Mouse (Mus musculus) granulocyte monocyte progenitor cell, adult 5-6 weeks (primary cell): ENCODE data around the gene Stk32b. TPM values are rescaled to one million over a fixed set of nuclear protein-coding genes. Genes with fewer than 3 reads are reported as not detected.

Source experiments
- ATAC-seq: replicated peaks from 2 replicates; pipeline ENCODE4 v1.8.0; 2016; ENCODE audit warnings: mild to moderate bottlenecking, moderate TSS enrichment, inconsistent platforms; ENCODE audit not compliant: poor library complexity, severe bottlenecking
- total RNA-seq, 2 experiments: library from RNA; stranded (forward) in 1 of 2; stranded (reverse) in 1 of 2; fragments of 200-712, 200-1000 nt in 1 of 2; fragments of >200 nt in 1 of 2; fragmentation: Nextera tagmentation in 1 of 2; gene quantifications; 2 replicates each; pipeline ENCODE4 v1.2.3; 2014 to 2017

Stk32b gene
- total RNA-seq, 2 experiments from 2014 or later: not detected

DNA sequence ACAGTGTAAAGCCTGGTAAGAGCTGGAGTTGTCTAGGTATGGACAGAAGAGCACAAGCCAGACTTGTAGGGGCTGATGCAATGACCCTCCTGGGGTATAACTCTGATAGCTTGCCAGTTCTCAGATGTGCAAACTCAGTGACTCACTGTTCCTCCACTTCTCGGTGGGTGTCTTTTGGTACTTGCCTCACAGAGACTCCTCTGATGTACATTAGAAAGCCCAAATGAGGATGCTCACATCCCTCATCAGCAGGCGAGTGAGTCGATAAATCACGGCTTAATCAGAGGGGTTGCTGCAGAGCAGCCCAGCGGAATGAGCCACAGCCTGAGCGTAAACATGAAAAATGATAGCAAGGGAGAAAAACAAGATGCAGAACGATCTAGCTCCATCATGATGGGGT, 46.2 kb downstream of the Stk32b start:
- ATAC-seq: no peak

DNA sequence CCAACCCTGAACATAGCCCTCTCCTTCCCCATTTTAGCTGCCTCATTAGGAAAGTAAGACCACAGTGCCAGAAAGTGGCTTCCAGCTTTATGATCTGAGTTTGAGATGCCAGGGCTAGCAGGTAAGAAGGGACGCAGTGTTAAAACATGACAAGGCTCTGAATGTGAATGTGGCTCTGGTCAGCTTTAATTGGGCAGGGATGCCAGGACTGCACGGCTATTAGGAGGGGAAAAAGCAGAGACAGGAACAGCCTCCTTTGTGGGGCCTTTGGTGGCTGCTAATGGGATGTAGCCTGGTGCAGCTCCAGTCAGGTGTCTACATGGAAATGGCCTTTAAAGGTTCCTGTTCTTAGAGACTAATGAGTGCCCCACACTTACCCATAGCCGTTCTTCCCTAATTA, 52.0 kb downstream of the Stk32b start:
- no peak for ATAC-seq

DNA sequence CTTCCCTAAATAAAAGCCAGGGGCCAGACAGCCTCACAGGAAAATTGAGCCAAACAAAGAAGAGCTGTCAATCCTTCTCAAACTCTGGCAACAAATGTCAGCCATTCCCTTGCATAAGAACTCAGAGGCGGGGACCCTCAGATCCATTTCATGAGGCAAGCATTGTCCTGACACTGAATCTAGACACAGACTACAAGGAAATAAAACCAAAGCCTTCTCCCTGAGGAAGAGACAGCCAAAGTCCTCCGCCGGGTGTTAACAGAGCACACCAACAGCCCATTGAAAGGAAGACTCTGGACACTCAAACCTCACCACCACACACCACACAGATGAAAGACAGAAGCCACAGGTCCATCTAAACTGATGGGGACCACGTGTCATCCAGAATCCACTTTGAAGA, 57.8 kb downstream of the Stk32b start:
- ATAC-seq: no peak

DNA sequence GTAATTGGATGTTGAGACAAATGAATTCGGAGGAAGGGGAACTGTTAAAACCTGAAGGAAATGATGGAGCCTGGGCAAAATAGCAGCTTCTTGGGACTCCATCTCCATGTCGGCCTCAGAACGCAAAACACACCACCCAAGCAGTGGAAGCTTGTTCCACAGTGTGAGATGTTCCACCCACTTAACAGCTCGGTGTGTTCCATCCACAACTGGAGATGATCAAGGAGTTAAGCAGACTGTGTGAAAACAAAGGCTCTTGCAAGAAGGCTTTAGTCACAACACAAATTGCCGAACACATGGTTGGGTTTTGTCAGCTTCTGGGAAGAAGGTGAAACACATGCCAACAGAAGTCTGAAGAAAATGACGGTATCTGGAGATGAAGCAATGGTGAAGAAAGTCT, 59.2 kb downstream of the Stk32b start:
- no peak for ATAC-seq

DNA sequence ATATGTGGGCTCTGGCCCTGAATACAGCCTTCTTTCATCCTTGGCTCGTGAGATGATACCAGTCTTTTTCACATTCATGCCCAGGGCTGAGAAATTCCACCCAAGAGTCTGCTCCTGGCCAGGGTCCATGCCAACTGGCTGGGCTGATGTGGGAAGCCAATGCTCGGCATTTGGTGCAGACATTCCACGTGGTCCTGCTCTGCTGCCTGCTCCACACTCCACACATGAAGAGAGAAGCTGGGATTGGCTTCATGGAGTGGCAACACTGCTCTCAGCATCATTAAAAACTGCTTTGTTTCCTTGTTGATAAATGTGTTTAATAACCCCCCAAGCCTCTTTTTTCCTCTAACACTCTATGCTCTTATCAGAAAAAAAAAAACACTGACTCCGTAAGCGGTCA, 61.8 kb downstream of the Stk32b start:
- ATAC-seq: no peak

DNA sequence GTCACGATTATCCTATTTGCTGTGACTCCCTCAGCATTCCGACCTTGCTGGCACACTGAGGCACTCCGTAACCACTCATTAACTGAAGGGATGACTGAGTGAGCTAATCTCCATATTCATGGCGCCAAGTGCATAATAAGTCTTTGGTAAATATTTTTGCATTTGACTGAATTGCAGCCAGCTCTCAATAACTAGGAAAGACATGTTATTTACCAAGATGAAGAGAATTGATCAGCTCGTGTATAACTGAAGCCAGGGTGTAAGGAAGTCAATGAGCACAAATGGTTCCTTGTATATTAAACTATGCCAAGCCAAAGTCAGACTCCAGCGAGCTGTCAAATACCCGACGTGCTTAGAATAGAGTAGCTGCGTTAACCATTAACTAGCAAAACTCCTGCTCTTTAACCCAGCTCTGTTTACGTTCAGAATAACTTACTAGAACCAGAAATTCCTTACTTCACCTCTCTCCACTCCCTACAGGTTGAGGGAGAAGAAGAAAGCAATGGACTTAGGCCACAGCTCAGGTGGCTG, 66.2 kb downstream of the Stk32b start:
- no peak for ATAC-seq

DNA sequence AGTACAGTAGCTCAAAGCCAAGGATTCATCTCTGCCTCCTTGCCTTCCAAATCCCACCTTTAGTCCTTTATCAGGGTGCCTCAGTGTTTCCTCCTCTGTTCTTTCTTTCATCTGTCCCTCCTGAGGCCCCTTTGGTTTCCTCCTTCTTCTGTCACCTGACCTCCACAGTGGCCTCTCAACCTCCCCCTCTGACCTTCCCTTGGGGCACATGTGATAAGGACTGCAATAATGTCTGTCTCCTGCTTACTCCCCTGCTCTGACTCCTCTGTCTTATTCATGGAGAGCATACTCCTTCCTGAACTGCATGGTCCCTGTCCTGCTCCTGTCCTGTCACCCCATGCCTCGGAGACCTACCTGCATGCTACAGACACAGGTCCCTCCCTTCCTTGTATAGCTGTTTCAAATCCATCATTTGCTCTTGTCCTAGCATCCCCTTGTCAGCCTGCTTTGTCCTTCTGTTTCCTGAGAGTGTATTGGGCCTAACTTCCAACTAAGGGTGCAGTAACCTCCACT, 66.8 kb downstream of the Stk32b start:
- ATAC-seq: no peak

DNA sequence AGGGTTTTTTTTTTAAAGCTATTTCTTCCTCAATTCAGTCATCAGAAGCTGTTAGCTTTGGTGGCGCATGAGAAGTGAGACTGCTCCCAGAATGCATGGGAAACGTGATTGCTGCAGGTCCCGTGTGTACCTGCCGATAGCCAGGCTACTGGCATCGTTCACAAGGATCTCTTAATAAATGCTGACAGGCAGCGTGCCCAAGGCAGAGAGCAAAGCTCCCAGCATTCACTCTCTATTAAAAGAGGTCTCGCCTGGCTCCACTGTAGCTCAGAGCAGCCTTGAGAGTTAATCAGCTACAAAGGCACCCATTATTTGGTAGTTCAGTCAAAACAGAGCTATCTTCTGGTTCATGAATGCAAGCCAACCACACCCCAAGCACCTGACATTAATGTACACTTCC, 72.9 kb downstream of the Stk32b start:
- ATAC-seq: no peak

DNA sequence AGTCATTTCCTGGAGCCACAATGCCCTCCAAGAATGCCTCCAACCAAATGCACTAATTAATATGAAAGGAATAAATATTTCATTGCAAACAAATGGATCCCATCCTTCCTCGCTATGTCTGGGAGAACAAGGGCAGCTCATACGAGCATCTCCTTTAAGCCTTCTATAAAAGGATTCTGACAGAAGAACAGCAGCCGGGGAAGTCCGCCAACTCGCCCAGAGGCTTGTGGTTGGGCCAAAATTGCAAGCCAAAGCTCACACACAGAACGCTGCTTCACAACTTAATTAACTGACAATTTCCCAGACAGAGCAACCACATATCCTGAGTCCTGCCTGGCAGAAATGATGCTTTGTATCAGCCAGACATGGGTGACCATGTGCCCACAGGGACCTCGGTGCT, 74.5 kb downstream of the Stk32b start:
- ATAC-seq: no peak

DNA sequence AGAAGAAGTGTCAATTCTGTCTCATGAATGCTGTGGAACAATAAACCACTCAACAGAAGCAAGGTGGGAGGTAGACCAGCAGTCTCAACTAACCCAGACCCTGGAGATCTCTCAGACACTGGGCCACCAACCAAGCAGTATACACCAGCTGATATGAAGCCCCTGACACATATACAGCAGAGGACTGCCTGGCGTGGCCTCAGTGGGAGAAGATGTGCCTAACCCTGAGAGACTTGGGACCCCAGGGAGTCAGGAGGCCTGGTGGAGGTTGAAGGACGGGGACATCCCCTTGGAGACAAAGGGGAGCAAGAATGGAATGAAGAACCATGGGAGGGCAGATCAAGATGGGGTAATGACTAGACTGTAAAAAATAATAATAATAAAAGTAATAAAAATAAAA, 82.2 kb downstream of the Stk32b start:
- ATAC-seq: no peak

DNA sequence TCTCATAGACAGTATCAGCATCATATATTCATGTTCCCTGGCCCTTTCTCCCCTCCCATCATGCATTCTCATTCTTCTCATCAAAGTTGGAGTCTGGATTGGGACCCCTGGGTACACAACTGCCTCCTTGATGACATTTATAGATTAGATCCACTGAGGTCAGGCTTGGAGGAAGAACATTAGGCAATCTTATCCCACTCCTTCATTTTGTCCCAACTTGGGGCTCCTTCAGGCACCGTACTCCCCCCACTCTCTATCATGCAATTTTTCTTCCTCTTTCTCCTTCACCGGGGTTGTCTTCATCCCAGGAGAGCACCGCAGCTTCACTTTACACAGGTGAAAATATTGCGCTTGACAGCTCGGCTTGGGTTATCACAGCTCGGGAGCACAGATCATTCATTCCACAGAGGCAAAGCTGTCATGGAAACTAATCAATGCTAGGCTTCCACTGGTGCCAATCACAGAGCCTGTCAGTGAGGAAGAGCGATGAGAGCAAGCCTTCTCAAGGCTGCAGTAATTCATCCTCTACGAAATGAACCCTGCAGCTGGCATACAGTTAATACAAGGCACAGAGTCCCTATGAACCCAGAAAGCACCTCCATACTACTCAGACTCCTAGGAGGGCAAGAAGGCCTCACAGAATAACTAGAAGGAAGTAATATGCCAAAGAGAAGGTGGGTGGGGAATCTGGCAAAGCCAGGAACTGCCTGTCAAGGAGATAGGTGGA, 89.4 kb downstream of the Stk32b start:
- ATAC-seq: no peak

DNA sequence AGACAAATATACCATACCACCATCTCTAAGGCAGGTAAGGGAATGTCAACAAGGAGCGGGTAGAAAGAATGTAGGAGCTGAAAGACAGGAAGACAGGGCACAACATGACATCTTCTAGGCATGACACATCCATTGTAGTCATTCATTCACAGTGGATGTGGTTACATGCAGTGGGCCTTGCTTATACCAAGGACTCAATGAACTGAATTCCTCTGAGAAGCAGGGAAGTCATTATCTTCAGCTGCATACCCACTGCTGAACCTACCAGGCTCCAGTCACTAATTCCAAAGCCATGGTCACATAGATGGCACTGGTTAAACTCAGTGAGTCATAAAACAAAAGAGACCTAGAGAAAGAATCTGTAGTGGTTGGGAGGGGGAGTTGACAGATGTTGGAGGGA, 105.1 kb downstream of the Stk32b start:
- no peak for ATAC-seq

DNA sequence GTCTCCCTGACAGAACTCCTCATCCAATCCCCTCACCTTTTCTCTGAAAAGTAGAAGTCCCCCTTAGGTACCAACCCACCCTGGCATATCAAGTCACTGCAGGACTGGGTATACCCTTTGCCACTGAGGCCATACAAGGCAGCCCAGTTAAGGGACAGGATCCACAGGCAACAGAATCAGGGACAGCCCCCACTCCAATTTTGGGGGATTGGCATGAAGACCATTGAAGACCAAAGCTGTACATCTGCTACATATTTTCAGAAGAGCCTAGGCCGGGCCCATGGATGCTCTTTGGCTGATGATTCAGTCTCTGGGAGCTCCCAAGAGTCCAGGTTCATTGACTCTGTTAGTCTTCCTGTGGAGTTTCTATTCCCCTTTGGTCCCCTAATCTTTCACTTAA, 117.4 kb downstream of the Stk32b start:
- no peak for ATAC-seq

DNA sequence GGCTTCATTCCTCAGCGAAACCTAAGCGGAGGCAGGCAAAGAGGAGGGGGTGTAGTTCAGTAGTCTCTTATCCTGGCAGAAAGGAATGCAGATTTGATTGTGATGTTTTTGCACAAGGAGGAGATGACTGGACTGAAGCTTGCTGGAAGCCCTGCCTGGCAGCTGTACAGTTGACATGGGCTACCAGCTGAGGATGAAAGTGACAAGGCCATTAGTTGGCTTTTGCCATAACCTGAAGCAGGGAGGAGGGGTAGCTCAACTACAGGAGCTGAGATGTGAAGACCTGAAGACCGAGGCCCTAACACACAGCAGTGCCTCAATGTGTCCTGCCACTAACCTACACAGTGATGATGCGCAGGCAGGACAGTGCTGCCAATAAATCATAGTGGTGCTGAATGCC, 118.7 kb downstream of the Stk32b start:
- no peak for ATAC-seq

DNA sequence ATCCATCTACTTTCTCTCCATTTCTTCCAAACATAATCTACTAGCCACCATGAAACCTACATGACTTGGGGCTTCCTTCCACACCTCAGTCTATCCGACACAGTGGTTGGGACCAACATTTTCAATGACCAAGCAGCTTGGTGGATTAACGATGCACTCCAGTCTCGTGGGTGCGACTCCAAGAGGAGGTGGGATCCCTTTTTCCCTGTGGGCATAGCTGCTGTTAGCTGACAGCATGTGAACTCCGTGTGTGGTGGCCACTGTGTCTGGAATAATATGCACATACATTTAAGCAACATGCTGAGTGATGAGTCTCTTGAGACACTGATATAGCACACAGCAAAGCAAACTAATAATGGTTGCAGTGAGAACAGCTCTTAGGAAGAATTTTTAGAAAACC, 124.6 kb downstream of the Stk32b start:
- ATAC-seq: no peak

DNA sequence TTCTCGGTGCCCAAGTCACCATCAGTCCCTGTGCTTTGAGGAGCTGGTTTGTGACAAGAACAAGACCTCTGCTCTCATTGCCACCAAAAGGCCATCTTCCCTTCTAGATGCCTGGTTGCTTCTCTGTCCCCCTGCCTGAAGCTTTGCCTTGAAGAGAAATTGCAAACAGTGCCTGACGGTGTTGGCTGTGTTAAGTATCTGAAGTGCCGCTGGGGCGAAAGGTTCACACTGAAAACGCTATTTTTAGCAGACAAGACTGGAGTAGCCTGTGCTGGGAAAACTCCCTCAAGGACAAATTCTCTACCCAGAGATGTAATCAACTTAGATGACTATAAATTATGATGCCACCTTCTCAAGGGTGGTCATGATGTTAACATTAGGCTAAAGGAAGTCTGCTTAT, 129.1 kb downstream of the Stk32b start:
- no peak for ATAC-seq

DNA sequence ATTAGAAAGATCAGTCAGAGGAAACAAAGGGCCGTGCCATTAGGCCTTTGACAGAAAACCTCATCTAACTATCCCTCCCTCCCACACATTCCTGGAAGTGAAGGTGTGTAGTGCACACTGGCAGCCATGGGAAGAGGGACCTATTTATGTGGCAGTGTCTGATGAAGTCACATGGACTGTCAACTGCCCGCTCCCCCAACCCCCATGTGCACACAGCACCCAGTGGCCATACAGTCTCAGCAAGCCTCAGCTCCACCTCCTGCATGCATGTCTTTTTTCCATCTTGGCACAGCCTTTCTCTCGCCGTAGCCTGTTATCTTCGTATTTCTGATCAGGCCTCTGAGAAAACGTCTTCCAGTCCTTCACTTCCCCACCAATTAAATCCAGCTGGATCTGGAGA, 130.9 kb downstream of the Stk32b start:
- ATAC-seq: no peak

DNA sequence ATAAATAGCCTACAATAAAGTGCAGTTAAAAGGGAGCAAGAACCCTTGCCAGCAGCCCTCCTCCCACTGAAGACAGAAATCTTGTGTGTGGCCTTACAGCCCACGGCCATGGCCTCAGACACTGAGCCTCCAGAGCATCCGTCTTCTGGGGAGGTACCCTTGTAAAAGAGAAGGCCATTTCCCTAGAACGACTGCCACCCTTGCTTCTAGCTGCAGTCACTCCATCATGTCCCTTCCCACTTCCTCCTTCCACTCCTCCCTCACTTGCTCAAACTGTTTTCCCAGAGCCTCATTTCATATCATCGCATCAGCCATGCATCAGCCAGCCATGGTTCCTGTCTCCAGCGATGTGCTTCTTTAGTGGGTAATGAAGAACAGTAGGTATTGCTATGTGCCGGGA, 141.5 kb downstream of the Stk32b start:
- ATAC-seq: no peak

DNA sequence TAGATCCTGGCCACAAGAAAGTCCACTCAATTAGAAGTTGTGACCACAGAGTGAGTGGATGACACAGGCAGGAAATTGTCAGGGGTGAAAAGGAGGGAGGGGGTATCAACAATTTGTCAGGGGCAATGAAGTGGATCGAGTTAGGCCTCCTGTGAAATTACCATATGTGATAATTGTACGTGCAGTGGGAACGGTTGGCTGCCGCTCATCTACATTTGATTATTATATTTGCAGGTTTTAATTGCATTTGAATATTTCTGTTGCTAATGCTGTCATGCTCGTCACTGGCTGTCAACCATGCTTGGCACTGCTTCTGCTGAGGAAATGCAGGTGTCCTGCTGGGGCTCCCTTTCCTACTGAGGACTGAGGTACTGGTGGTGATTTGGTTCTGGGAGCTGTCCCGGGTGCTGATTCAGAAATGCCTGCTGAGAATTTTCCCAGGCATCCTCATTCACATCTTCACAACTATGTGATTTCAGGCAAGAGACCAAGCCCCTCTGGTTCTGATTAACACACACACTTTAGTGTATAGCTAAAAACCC, 159.6 kb downstream of the Stk32b start:
- no peak for ATAC-seq

DNA sequence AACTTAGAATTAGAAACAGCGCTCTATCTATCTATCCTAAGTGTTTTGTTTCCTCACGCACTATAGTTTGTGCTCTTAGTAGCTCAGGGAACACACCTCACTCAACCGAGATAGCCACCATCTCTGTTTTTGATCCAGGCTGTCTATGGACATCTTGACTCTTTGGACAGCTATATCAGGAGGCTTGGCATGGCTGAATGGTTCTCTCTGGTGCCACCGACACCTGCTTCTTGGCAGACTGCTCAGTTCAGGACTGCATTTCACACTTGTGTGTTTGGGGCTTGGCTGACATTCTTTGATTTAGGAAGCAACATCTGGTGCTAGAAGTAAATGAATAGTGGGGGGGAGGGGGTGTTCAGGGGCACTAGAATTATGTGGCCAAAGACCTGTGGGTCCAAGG, 162.7 kb downstream of the Stk32b start:
- ATAC-seq: no peak

DNA sequence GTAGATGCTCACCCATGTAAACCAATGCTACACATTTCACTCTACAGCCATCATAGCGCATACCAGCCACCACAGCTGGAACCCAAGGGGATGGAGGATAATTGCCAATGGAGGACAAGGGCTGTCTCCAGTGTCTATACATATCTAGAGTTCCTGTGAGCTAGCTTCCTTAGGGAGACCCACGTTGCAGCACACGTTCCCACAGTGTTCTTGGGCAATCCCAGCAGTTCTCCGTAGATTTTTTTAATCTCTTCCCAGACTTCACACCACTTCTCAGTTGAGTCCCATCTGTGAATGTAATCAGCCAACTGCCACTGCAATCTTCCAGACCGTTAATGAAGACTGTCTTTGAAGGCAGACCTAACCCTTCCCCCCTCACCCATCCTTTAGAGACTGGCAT, 165.3 kb downstream of the Stk32b start:
- ATAC-seq: no peak

DNA sequence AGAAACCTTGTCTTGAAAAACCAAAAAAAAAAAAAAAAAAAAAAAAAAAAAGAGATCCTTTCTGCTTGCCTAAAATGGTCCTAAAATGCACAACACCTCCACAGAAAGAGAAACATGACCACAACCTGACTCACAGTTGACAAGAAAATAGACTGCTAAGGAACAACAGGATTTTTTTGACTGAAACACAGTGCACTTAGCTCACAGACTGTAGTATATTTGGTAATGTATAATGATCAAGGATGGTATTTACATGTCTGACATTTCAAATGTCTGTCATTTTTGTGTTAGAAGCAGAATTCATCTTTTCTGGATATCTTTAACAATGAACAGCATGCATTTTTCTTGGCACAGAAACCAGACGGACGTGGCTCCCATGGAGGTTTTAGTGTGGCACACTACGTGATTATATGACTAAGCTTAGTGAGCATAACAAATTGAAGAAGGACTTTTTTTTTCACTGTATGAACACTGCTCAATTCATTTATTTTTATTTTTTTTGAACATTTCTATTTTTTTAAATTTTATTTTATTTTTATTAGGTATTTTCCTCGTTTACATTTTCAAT, 181.2 kb downstream of the Stk32b start:
- no peak for ATAC-seq
